Mouse (Mus musculus) MEL (cell line): ENCODE measurements at regions not wholly inside any gene's neighbourhood (a gene's known extent, or its start where the extent isn't known, plus 50 kb on each side); places are given as distances from the start of the nearest gene placed in this dataset.

ENCODE experiments used
- CTCF ChIP-seq, 3 experiments: IDR thresholded peaks in 2 of 3; conservative IDR thresholded peaks in 1 of 3; 2 replicates each; pipeline ENCODE4 v1.5.1; 2011 to 2012; ENCODE audit warnings: low read length in 3 of 3, low read depth in 2 of 3, mild to moderate bottlenecking in 2 of 3, improper control_type of control experiment in 1 of 3, inconsistent platforms in 1 of 3, mixed read lengths in 1 of 3, moderate library complexity in 1 of 3; ENCODE audit not compliant: control insufficient read depth in 1 of 3, insufficient read depth in 1 of 3, poor library complexity in 1 of 3, severe bottlenecking in 1 of 3
- E2F4 ChIP-seq: IDR thresholded peaks from 2 replicates; pipeline ENCODE4 v1.6.1; 2011; ENCODE audit warnings: low read depth, low read length, improper control_type of control experiment, borderline replicate concordance
- EP300 ChIP-seq, 2 experiments: IDR thresholded peaks; 2 replicates each; pipeline ENCODE4 v1.6.1; 2011; ENCODE audit warnings: improper control_type of control experiment in 2 of 2, low read length in 2 of 2, low read depth in 1 of 2, mild to moderate bottlenecking in 1 of 2
- ETS1 ChIP-seq: IDR thresholded peaks from 2 replicates; pipeline ENCODE4 v1.6.1; 2012; ENCODE audit warnings: low read depth, mild to moderate bottlenecking, inconsistent platforms, low read length, improper control_type of control experiment, moderate library complexity
- MAFK ChIP-seq: IDR thresholded peaks from 2 replicates; pipeline ENCODE4 v1.6.1; 2011; ENCODE audit warnings: low read depth, mild to moderate bottlenecking, low read length, improper control_type of control experiment, borderline replicate concordance
- POLR2A ChIP-seq, 2 experiments: IDR thresholded peaks; 2 replicates each; pipeline ENCODE4 v1.6.1; 2011 to 2012; ENCODE audit warnings: low read length in 2 of 2, mild to moderate bottlenecking in 2 of 2, control low read depth in 1 of 2, improper control_type of control experiment in 1 of 2, low read depth in 1 of 2, moderate library complexity in 1 of 2; ENCODE audit not compliant: control insufficient read depth in 1 of 2, insufficient read depth in 1 of 2, poor library complexity in 1 of 2
- ZC3H11A ChIP-seq: IDR thresholded peaks from 2 replicates; pipeline ENCODE4 v1.6.1; 2012; ENCODE audit warnings: low read depth, mild to moderate bottlenecking, inconsistent platforms, low read length, improper control_type of control experiment
- ZNF384 ChIP-seq: IDR thresholded peaks from 2 replicates; pipeline ENCODE4 v1.6.1; 2012; ENCODE audit warnings: low read depth, mild to moderate bottlenecking, inconsistent platforms, low read length, improper control_type of control experiment

DNA sequence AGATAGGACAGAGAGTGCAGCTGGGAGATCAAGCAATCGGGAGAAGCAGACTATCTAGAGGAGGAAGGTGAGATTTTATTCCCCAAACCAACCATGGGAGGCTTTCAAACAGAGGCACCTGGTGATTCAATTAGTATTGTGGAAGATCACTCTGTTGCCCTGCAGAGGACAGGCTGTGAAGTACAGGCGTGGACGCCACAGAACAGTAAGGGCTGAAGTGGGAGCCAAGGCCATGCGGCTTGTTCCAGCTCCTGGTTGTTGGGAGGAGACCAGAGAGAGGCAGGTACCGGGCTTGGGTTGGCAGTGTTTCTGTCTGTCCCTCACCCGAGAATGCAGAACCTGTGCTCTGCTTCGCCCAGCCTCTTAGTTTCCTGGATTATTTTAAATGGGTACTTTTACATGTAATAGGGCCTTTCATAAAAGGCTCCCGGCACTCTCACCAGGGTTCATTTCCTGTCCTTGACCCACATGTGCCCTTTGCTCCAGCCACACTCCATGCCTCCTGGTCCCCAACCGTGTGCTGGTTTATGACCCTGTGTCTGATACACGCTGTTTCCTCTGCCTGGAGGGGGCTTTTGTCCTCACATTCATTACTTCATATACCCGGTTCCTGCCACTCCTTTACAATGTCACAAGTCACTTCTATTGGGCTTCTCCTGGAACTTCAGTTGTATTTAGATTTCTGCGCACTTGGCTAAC, 58.3 kb downstream of the Vcpkmt start:
- no peak for TF ChIP-seq CTCF (IDR thresholded peaks at IDR 0.05 in 2 of 3, conservative IDR thresholded peaks at IDR 0.05 in 1 of 3; ENCODE audit: control insufficient read depth in 1 of 3, insufficient read depth in 1 of 3, low read depth in 2 of 3, low read length in 3 of 3, poor library complexity in 1 of 3, severe bottlenecking in 1 of 3)
- no peak for TF ChIP-seq ETS1
- no peak for TF ChIP-seq MAFK
- TF ChIP-seq EP300 (IDR thresholded peaks at IDR 0.05; ENCODE audit: low read depth in 1 of 2, low read length in 2 of 2) = no peak
- TF ChIP-seq POLR2A (IDR thresholded peaks at IDR 0.05; ENCODE audit: control insufficient read depth in 1 of 2, insufficient read depth in 1 of 2, low read depth in 1 of 2, low read length in 2 of 2, poor library complexity in 1 of 2) = no peak
- no peak for TF ChIP-seq E2F4
- TF ChIP-seq ZC3H11A = no peak
- TF ChIP-seq ZNF384 = no peak
